Mouse (Mus musculus) CD4-positive helper T cell, adult 2 months (primary cell): Measurements from ENCODE around the gene Fgfr2.

Experiments
- DNase-seq: peaks from one replicate; pipeline ENCODE4 v3.0.0-alpha.2; 2012; ENCODE audit warnings: low read depth, missing footprints, low spot score

Gene Fgfr2

DNA sequence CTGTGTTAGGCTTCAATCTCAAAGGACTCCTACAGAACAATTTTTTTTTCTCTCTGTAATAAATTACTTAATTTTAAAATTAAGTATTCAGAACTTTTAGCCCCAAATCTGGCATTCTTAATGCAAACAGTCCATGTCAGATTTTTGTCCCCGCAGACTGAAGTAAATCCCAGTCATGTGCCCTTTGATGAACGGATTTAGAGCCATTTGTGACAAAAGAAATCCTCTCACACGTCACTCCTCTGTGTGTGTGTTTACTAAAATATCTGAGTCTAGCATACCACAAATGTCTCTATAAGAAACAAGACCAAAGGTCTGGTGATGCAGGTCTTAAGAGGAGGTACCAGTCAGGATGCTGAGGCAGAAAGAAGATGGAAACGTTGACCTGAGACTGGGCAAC is 2906.9 kb downstream of the Fgfr2 start:
- no peak for DNase-seq

DNA sequence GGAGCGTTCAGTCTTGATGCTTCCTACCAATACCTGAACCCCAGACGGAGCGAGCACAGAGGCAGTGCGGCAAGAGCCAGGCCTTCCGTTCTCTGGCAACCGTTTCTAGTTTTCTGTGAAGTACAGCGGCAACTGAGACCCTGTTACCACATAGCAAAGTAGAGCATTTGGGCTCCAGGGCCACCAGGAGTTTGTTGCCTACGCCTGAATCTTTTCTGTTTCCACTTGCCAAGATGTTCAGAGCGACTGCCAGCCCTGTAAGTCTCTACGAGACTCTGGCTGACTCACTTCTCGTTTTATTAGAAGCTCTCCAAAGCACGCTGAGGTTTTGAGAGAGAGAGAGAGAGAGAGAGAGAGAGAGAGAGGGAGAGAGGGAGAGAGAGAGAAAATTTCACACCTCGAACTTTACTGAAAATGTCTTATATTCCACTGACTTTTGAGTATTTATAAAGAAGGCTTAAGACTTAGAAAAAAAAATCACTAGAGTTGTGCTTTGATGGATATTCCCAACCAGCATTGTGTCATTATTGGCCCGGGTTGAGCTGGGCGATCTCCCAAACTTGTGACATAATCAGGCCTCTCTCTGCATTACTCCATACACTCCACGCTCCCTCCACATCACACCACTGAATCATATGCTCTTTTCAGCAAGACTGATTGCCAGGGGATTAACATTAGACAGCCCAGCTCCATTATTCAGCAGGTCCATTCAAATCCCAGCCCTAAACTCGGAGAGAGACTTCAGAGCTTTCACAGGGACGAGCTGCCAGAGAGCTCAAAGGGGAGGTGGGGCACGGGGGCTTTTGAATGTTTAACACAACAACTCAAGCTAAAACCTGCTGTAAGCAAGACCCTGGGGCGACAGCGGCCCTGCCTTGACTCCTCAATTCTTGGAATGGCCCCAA is 2907.6 kb downstream of the Fgfr2 start:
- no peak for DNase-seq

DNA sequence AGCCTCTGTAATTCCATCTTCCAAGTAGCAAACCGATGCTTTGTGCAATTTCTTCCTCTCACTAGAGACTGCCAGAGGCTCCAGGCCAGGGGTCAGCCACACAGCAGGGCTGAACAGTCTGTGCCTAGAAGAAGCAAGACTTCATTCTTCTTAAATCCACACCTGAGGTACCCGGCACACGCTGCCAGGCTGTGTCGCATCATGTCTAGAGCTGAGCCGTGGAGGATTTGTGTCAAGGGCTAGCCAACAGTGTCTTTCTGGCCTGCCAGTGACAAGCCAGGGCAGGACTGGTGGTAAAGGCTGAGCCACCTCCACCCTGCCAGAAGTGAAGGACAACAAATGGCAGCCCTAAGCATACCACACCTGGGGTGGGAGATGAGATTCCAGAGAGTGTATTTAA is 2910.0 kb downstream of the Fgfr2 start:
- DNase-seq = no peak

DNA sequence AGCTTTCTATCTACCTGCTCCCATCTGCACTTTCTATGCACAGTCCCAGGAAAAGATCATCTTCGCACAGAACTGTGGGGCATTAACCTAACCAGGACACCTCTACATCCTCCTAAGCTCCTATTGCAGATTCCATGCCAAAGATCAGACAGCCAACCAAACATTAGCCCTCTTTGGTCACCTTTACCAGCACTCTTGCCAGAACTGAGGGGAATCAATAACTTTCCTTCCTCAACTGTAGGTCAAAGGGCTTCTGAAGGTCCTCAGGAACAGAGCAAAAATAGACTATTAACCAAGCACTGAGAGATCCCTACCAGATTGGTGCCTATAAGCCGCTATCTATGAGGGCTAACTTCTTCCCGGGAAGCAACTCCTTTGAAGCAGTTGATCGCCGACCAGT is 2911.7 kb downstream of the Fgfr2 start:
- DNase-seq = no peak

DNA sequence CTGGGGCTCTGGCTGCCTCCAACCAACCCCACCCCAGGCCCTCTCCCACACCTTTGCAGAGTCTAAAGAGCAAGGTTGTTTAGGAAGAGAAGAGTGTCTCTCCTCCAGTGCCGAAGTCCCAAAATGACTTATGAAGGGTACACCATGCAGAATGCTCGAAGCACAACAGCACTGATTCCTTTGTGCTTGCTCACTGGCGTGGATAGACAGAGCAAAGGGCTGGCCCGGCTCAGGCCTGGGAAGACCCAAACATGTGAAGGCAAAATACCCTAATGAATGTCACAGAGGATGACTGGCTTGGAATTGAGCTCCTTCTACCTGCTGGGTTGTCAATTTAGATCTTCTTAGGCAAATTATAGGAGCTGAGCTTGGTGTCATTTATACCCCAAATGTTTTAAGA is 2914.5 kb downstream of the Fgfr2 start:
- no peak for DNase-seq

DNA sequence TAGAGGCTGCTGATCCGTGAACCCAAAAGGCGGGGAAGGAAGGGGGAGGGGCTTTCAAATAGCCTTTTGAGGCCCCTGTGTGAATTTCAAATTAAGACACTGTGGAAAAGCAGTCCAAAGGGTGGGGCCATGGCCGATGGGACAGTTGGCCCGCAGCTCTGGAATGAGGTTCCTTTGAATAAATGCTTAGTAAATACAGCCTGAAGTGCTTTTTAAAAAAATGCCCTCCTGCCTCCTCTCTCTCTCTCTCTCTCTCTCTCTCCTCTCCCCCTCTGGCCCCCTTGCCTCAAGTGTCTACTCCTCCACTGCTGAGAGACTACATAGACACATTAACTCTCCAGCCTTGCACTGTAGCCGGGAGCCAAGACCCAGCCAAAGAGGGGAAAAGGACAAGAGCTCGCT is 2917.0 kb downstream of the Fgfr2 start:
- DNase-seq = no peak

DNA sequence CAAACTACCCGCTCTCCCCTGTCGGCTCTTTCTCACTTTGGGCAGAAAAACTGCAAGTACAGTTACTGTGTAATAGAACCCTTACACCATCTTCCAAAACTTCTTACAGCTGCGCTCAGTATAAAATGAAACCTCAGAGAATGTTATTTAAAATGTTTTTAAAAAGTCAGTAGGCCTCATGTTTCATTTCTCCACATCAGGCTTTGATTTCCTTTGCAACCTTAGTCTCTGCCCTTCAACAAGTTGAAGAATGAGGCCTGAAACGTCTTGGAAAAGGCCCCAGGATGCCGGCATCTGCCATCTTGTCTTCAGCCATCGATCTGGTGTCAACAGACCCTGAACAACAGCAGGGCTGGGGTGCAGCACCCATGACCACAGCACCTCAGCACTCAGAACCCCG is 2918.0 kb downstream of the Fgfr2 start:
- DNase-seq = no peak

DNA sequence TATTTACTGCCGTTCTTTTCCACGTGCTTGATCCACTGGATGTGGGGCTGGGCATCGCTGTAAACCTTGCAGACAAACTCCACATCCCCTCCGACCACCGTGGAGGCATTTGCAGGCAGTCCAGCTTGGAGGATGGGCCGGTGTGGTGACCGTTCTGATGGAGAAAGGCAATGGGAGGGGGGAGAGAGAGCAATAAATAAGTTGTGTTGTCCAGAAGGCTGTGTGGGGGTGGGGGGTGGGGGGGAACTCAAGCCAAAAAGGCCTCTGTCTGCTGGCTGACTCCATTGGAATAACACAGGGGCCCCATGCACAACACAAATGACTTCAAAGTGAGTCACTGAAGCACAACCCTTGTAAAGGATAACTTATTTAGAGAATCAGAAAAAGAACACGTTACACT is 2922.1 kb downstream of the Fgfr2 start:
- DNase-seq = no peak

DNA sequence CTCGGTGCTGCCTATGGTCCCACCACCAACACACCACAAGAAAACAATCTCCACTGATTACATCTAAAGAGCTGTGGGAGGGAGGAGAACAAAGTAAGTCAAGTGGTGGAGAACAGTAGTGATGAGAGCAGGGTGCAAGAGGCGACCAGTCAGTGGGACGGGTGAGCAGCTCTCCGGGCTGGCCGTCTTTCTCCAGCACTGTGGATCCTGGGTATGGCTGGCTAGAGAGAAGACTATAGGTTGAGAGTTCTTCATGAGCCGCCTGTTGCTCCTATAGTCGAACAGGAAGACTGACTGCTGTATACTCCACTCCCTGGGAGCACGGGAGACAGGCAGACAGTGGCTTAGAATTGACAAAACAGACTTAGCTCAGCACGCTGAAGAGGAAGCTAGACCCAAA is 2923.2 kb downstream of the Fgfr2 start:
- DNase-seq = no peak

DNA sequence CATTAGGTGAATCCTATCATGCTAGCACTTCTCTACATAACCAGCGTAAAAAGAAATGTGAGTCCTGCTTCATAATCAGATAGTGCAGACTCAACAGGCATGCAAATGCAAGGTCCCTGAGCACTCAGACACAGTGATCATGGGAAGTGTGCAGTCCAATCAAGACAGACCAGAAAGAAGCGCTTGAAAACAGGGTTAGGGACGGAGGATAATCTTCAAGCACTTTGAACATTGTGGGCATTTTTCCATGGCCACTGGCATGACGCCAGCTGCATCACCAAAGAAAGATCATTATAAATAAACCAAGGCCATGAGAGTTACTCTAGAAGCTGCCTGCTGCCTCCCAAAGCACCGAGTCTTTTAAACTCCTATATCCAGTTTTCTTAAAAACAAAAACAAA is 2923.8 kb downstream of the Fgfr2 start:
- DNase-seq = no peak

DNA sequence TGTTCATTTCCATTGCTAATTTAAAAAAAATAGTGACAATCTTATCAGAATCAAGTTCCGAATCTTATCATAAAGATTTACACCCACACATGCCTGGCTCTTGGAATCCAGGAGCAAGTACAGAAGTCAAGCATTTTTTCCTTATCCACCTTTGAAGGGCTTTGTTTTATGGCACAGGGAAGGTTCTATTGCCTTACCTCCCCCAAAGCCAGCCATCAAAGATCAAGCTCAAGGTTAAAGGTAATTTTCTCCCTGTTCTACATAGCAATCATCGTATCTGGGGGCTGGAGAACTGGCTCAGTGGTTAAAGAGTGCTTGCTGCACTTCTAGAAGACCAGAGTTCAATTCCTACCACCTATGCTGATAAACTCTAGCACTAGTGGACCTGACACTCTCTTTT is 2928.1 kb downstream of the Fgfr2 start:
- DNase-seq = no peak

DNA sequence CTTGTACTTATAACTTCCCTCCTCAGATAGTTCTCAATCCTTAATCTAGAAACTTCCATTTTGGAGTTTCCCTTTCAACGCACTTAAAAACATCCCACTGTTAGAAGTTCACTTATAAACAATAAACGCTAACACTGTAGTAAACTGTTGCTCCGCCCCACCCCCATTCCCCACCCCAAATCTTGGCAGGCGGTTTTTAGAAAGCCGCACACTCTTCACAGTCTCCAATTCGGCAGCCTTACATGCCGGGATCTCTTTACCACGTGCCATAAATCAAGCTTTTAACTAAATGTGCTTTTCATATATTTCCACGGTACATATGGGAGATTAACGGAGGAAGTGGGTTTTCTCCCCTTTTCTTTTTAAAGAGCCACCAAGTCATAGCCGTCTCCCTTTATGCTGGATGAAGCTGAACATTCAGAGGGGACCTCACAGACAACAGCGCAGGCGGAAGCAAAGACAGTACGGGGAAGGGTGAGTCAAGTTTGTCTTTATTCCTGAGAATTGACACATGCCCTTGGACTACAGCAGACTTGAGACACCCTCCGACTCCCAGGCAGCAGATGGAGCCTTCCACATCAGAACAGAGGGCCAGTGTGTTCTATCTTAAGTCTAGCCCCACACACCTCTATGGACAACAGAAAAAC is 2932.7 kb downstream of the Fgfr2 start:
- DNase-seq = no peak

DNA sequence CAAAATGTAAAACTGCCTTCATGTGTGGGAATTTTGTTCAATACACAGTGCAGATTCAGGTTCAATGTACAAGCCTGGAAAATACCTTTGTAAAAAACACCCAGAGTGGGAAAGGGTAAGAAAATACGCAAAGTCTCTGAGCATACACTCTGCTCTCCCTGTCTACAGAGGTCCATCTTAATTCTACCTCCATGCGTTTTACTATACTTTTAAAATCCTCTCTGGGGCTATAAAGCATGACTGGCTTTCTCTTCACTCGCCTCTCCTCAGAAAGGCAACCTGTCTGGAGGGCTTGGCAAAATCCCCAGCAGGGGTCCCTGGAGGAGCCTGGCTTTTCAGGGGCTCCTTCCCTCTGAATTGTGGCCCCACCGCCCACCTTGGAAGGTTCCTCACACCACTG is 2933.2 kb downstream of the Fgfr2 start:
- DNase-seq = no peak

DNA sequence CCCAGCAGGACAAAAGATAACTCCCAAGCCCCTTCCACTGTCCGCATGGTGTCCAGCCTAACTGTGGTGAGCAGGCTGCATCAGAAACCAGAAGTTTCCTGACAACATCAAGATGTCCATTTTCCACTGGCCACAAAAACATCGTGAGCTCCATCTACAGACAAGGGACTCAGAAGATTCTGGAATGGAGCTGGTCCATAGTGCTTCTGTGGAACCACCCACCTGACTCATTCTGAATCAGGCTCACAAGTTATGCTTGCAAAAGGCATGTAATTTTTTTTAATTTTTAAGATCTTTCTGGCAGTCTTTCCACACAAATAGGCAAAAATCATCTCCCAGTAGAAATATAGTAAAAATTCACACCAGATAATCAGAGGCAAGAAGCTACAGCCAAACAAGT is 2935.0 kb downstream of the Fgfr2 start:
- no peak for DNase-seq

DNA sequence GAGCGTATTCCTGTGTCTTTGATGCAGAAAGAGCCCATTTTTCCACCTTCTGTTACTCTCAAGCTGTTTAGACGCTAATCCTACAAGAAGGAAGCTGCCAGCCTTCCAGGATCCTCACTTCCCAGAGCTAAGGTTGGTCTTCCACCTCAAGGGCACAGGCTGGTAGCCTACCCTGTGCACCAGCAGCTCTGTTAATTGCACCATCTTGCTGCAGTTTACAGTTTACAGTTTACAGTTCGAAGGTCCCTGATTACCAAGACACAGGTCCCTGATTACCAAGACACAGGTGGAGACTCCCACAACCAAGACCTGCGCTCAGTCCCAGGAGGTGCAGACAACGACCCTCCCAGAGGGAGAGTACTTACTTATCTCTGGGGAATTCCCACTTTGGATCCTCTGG is 2938.3 kb downstream of the Fgfr2 start:
- DNase-seq = no peak

DNA sequence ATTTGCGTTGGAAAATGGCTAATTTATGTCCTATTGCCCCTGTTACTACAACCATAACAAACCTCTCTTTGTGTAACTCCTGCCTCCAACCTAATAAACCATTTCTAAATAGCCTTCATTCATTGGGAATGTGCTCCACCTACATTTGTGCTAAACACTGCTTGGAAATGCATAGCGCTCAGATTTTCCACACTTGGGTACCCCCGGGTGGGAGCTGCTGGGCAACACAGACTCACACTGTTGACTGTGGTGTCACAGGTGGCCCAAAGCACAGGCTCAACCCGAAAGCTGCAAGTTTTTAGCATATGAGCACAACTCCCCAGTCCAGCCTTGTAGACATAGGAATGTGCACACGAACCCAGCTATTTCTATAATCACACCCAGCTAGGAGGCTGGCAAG is 2939.2 kb downstream of the Fgfr2 start:
- no peak for DNase-seq

DNA sequence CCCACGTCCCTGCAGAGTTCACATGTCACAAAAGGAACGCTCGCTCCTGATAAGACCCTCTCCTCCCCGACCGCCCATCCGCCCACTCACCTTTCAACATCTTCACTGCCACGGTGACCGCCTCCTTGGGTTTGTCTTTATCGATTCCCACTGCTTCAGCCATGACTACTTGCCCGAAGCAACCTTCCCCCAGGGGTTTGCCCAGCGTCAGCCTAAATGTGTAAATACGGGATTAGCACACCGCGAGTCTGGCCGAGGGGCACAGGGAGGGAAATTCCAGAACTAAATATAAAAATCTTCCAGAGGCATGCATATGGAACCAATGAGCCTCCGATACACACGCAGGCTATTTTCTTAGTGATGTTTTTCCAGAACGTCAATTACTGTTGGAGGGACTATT is 2940.6 kb downstream of the Fgfr2 start:
- no peak for DNase-seq

DNA sequence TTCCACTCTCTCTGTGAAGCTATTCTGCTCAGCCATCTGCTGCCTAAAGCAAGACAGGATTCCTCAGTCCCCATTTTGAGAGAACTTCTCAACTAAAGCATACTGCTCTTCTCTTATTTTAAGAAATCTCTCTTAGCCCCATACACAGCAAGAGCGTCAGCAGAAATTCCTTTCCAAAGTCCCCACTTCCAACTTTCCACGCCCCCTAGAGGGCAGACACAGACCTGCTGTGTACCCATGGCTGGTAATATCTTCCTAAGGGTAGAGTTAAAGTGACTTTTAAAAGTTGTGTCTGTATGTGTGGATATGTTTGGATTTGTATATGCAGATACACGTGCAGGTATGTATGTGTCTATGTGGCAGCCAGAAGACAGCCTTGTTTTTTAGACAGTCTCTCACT is 2944.2 kb downstream of the Fgfr2 start:
- no peak for DNase-seq

DNA sequence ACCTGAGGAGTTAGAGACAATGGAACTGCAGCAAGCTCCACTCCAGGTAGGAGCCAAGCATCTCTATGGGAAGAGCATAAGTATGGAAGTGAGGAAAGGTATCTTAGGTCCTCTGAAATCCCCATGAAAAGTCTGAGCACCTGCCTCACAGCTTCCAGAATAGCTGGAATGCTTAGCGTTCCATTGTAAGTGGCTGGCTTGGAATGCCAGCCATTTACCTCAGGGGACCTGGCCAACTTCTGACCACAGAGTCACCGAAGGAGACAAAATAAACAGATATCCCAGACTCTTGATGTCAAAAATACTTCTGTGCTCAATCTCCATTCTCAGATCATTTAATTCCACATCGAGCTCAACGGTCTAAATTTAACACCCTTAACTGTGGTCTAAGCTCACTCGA is 2946.1 kb downstream of the Fgfr2 start:
- no peak for DNase-seq

DNA sequence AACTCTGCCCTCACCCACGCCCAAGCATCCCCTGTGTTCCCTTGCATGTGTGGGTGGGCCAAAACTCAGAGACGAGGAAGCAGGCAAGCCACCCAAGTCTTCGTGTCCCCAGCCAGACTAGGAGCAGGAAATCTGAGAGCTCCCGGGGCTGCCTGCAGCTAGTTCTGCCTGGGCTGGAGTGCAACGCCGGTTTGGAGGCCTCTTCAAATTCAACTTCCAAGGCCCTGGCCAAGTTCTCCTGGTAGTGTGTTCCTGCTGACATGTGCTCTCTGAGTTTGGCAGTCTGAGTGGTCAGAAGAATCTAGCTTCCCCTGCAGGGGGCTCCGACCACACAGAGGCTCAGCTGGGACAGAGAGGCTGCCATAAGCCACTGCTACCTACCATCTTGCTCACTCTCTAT is 2948.6 kb downstream of the Fgfr2 start:
- no peak for DNase-seq

DNA sequence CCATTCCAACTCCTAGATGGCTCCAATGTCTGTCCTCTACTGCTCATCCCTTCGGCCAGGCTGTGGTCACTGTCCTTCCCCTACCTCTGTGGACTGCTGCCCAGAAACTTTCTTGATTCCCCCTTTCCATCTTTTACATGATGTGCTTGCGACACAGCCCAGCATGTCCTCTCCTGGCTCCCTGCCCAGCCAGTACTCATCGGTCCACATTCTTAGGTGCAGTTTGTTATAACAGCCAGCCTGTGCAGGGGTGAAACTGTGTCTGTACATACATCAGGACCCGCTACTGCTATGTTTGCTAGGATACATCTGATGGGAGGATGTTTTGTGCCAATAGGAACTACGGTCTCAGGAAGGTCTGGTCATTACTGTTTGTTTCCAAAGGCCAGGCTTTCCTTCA is 2949.2 kb downstream of the Fgfr2 start:
- DNase-seq = no peak

DNA sequence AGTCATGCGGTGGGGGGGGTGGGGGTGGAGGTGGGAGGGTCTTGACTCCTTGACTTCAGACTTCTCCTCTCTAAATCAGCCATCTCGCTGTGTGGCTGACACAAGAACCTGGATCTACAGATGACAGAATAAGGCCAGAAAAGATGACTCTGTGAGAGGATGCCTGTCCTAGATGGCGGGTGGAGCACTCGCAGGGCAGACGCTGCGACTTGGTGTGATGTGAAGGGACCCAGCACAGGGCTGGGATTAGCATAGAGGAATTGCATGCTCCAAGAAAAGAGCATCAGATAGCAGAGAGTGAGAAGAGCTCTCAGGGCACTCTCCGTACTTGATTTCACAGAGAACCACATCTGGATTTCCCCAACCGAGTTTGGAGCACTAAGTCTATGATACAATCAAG is 2953.0 kb downstream of the Fgfr2 start:
- DNase-seq = no peak

DNA sequence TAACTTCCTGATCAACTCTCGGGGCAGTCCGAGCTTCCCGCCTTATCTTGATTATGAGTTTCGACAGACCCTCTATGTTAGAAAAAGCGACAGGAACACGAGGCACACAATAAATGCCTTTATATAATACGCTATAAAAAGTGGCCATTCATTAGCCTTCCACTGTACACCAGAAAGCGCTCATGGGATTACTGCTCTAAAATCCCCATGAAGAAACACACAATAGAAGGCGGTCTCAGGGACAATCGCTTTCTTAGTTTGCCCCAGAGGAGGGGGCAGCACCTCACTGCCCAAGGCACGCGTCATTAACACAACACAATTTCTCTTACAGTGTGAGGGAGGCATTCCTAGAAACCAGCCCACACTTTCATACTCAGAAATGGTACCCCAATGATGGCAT is 2954.9 kb downstream of the Fgfr2 start:
- DNase-seq = no peak
